Mouse (Mus musculus): Measurements from ENCODE around the gene 2210016F16Rik.
"Not testable (repeated sequence)": the region's sequence is repeated elsewhere in the genome, so short reads cannot be mapped to it uniquely, and the experiment has no call there.

Gene 2210016F16Rik

DNA sequence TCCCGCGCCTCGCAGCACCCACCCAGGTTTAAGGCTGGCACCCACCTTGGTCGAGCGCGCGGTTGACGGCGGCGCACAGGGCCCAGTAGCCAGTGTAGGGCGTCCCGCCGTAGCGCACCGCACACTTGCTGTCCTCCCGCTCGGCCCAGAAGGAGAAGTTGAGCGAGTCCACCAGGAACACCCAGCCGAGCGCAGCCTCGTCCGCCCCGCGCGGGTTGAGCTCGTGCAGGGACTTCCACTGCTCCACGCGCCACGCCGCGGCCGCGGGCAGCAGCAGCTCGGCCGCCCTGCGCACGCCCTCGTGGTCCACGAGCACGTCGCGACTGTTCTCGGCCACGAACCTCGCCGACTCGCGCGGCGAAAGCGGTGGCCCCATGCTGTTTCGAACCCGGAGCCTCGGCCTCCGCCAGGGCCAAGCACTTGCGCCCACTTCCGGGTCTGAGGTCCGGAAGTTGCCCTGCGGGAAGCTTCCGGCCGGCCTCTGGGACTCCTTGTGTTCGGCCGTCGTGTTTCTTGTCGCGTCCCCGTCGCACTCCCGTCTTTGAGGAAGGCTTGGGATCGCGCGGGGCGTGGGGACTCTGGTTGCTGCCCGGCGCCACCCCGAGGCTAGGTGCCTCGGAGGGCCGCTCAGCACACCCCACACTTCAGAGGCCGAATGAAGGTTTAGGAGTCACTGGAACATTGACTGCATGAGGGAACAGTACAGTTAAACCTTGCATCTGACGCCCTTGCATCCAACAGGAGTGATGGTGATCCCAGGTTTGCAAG lies at the start of gene 2210016F16Rik:
Gene 2210016F16Rik (minus strand): TSS at position 447 of the 768 bp plus-strand sequence.
- peak; percentile 80 for DNase-seq (ENCODE audit: low spot score)

DNA sequence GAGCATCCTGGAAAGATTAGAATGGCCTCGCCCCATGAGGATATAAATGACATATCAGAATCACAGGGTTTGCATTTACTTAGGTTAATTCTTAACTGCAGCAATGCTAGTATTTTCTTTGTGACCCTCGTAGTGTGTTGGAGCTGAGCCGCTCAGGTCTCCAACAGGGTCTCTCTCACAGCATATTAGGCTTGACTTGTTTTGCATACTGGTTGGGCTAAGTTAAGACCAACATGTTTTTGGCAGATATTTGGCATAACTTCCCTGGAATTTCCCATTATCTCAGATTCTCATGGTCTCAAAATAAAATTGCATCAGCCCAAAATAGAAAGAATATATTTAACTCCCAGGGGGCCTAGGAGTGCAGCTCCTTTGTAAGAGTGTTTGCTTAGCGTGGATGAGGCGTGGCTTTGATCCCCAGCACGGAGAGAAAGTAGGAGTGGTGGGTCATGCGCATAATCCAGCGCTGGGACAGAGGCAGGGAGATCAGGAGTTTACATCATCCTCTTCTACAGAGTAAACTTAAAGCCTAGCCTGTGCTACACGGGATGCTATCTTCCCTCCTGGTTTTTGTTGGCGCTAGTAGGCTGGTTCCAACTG lies 38.1 kb upstream of the 2210016F16Rik start:
- no peak for DNase-seq (ENCODE audit: low spot score)

DNA sequence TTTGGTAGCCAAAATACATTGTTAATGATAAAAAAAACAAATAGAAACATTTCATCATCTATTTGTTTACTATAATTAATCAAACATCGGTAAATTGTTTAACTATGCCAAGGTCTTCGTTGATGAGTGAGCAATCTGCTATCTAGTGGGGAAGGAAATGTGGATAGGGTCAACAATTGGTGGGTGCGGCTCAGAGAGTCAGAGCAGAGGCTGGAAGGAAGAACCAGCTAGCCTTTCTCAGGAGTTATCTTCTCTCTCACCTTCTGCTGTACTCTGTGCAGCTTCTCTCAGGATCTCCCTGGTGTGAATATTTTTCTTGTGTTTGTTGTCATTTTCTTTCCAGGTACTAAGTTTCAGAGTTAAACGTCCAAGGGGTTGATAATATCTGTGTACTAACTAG lies 37.2 kb upstream of the 2210016F16Rik start:
- DNase-seq (ENCODE audit: low spot score) = no peak

GRCm38 (mm10) chr13:58421026-58421425 lies 36.0 kb upstream of the 2210016F16Rik start:
- no peak for DNase-seq (ENCODE audit: low spot score)

DNA sequence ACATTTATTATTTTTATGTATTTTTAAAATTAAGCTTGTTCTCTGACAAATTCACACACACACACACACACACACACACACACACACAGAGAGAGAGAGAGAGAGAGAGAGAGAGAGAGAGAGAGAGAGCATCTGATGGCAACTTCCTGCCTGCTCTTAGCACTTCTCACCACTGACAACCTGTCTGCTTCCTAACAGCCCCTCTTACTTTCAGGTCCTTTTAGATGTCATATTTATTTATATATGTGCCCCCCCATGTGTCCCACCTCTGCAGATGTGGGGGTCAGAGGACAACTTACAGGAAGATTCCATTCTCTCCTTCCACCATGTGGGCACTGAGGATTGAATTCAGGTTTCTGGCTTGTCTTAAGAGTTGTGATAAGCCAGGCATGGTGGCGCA lies 34.2 kb upstream of the 2210016F16Rik start:
- DNase-seq (ENCODE audit: low spot score) = no peak

DNA sequence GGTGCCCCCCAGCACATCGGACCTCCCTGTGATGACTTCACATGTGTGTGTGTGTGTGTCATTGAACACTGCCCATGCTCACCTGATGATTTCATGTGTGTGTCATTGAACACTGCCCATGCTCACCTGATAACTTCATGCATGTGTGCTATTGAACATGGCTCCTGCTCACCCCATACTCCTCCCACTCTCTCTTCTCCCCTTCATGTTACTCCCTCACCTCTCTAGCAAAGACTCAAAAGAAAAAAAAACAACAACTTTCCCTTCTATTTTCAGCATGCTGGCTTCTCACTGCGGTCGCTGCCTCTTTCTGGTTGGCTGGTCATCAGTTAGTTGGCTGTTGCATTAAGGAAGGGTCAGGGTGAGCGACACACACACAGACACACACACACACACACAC lies 33.6 kb upstream of the 2210016F16Rik start:
- no peak for DNase-seq (ENCODE audit: low spot score)

GRCm38 (mm10) chr13:58415838-58416237 lies 30.8 kb upstream of the 2210016F16Rik start:
- DNase-seq (ENCODE audit: low spot score) = peak; percentile 51

DNA sequence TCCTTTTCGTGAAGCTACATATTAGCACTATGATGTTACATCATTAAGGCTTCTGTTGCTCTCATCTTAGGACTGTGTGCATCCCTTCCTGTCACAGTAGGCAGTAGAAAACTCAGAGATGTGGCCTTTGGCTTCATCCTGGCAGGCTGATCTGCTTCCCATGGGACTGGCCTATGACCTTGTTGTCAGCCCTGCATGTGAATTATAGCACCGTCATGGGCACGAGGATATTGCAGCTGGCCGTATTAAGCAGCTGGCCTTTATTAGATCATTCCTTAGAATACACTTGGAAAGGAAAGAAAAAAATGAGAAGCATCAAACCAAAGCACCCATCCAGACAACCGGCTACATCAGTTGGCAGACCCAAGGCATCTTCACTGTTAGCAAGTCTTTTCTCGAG lies 30.3 kb upstream of the 2210016F16Rik start:
- peak; percentile 77 for DNase-seq (ENCODE audit: low spot score)

DNA sequence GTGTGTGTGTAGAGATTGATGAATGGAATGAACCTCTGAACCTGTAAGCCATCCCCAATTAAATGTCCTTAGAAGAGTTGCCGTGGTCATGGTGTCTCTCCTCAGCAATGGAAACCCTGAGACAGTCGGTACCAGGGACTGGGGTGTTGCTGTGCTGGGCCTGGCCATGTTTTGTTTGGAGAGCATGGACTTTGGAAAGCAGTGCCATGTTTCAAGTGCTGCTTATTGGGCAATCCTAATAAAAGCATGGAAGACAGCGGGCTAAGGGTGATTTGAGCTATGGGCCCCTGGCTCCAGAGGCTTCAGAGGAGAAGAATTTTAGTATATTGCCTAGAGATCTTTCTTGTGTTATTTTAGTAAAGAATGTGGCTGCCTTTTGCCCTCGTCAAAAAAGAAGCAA lies 26.0 kb upstream of the 2210016F16Rik start:
- DNase-seq (ENCODE audit: low spot score) = no peak

- not testable (repeated sequence) for DNase-seq (ENCODE audit: low spot score)
These were observed 18.2 kb upstream of the 2210016F16Rik start, which contains the start of gene Hnrnpk for GRCm38 (mm10) chr13:58403243-58403642. Hnrnpk (minus strand) TSS chr13:58403343.

GRCm38 (mm10) chr13:58402744-58403110 lies 17.7 kb upstream of the 2210016F16Rik start:
- DNase-seq (ENCODE audit: low spot score) = no peak

DNA sequence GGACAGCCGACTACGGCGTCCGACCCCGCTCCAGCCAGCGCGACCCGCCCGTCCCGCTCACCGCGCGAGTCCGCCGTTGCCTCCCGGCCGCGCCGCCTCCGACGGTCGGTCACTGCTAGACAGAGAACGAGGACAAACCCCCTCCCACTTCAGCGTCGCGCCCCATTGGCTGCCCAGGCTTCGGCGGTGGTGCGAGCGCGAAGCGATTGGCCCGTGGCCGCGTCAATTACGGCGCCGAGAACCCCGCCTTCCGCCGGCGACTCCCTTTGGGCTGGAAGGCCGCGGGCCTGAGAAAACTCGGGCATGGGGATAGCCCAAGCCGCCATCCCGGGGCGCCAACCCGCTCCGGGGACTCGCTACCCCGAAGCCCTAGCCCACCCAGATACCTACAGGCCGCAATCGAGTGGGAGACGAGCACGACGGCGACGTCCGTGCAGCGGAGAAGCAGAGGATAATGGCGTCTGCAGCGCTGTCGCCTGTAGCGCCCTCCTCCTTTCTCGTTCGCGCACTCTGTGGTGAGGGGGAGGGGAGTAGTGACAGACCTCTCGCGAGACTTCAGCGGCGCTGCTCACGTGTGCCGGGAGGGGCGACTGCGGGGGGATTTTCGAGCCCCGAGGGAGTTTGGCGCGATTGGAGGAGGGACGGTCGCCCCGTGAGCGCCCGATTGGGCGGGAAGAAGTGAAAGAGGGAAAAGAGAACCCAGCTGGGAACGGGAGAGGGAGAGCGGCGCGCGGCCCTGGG lies 17.1 kb upstream of the 2210016F16Rik start, which contains the start of gene Rmi1:
Gene Rmi1 (plus strand): TSS at position 246 of the 741 bp plus-strand sequence.
- DNase-seq (ENCODE audit: low spot score) = peak; percentile 99

- DNase-seq (ENCODE audit: low spot score) = peak; percentile 82
These were observed 16.3 kb upstream of the 2210016F16Rik start for GRCm38 (mm10) chr13:58401135-58402002.

- no peak for DNase-seq (ENCODE audit: low spot score)
These were observed 15.6 kb upstream of the 2210016F16Rik start for GRCm38 (mm10) chr13:58400576-58400975.

DNA sequence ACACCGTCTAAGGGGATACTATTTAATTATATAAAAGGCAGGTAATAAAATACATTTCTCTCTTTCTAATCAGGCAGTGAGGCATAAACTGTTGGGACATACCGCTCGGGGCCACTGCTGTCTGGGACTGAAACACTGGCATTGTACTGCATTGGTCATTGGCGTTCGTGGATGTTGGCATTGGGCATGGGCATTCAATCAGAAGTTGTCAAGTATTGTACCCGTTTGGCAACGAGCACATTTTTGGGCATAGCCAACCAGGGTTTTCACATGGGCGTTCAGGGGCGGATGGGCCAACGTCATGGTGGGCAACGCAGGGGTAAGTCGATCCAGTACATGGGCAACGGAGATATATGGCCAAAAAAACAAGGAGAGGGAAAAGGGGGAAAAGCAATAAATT lies 12.6 kb upstream of the 2210016F16Rik start:
- DNase-seq (ENCODE audit: low spot score) = no peak

DNA sequence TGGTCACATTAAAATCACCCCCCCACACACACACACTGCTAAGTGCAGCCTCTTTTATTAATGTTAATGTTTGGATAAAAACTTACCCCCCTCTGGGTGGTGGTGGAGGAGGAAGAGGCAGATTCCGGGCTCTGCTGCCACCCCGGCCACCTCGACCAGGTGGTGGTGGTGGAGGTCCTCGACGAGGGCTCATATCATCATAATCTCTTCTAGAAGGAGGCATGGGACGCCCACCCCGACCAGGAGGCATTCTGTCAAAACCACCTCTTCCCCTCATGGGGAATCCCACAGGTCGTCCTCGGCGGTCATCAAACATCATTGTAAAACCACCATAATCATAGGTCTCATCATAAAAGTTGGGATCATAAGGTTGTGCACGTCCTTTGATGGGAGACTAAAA lies 9.4 kb upstream of the 2210016F16Rik start:
- not testable (repeated sequence) for DNase-seq (ENCODE audit: low spot score)

- no peak for DNase-seq (ENCODE audit: low spot score)
These were observed 4.4 kb upstream of the 2210016F16Rik start for GRCm38 (mm10) chr13:58389324-58389951.

DNA sequence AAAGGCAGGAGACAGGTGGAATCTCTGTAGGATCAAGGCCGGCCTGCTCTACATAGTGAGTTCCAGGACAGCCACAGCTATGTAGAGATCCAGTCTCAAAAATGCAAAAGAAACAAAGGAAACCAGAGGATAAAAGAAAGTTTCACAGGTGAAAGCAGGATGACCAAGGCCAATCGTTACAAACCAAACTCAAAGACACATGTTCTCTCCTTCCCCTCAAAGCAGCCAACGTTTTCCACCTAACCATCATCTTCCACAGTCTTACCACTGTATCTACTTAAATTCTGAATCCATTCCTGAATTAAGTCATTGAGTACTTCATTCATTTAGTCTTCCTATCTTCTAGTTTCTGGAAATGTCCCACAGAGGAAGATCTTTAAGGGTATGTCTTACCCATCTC lies 3.4 kb upstream of the 2210016F16Rik start:
- DNase-seq (ENCODE audit: low spot score) = no peak

- peak; percentile 71 for DNase-seq (ENCODE audit: low spot score)
These were observed 2.9 kb upstream of the 2210016F16Rik start for GRCm38 (mm10) chr13:58387948-58388347.

DNA sequence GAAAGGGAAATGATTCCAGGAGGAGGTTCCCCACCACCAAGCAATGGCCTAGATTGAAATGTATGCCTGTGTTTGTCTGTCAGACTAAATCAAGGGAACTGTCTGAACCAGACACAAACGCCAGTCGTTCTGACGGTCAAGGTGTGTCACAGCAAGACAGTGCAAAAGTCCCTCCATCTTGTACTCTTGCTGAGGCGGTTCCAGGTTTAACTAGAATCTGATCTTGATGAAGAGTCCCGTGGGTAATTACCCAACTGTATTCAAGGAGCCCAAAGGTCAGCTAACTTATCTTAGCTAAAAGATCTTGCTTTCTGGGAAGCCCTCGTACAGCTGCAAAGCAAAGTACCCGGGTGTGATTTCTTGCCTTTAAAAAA lies 509 bp upstream of the 2210016F16Rik start:
- DNase-seq (ENCODE audit: low spot score) = no peak

DNA sequence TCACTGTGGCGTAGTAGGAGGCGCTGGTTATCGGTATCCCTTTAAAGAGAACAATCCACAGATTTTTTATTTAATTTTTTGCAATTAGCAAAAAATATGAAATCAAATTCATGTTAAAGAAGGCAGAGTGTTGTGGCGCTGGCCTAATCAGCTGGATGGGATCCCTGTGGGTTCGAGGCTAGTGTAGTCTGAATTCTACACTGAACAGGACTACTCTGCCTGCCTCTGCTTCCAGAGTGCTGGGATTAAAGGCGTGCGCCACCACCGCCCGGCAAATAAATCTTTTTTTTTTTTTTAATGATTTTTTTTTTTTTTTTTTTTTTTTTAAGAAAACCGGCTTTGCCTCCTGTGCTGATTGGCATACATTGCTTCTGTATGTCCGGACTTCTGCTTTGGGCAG lies 654 bp downstream of the 2210016F16Rik start:
- DNase-seq (ENCODE audit: low spot score) = no peak

DNA sequence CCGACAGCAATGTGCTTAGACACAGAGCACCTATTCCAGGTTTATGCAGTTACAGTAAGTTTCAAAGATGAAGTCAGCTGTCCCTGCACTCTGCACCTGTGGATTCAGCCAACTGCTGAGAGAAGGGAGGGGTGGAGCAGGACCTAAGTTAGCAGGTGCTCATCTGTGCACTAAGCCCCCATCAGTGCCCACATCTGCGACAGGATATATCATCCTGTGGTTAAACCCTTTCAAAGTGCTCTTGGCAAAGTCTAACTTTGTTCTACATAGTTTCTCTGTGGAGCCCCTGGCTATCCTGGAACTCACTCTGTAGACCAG lies 11.9 kb downstream of the 2210016F16Rik start:
- no peak for DNase-seq (ENCODE audit: low spot score)

Measured in MN1 (cell line).